Mouse (Mus musculus) WW6 (cell line): ENCODE measurements around the gene Cln6.
"Not testable (repeated sequence)": the region's sequence is repeated elsewhere in the genome, so short reads cannot be mapped to it uniquely, and the experiment has no call there.

Source experiments
- DNase-seq: peaks from one replicate; pipeline ENCODE4 v3.0.0-alpha.2; 2013; ENCODE audit warnings: low read depth, low spot score

Gene Cln6

GRCm38 (mm10) chr9:62829877-62830276 lies 8.7 kb upstream of the Cln6 start:
- no peak for DNase-seq

- DNase-seq: no peak
These were observed 3.7 kb upstream of the Cln6 start for GRCm38 (mm10) chr9:62834906-62835305.

GRCm38 (mm10) chr9:62835705-62836446 lies 2.7 kb upstream of the Cln6 start:
- DNase-seq: no peak

- DNase-seq: no peak
These were observed 974 bp upstream of the Cln6 start for GRCm38 (mm10) chr9:62837611-62838010.

- no peak for DNase-seq
These were observed 459 bp upstream of the Cln6 start for GRCm38 (mm10) chr9:62838146-62838505.

GRCm38 (mm10) chr9:62839172-62839770 lies 686 bp downstream of the Cln6 start:
- no peak for DNase-seq

GRCm38 (mm10) chr9:62843356-62844024 lies 4.9 kb downstream of the Cln6 start:
- DNase-seq: no peak

GRCm38 (mm10) chr9:62844461-62844860 lies 5.9 kb downstream of the Cln6 start:
- DNase-seq: no peak

- peak; percentile 59 for DNase-seq
These were observed 9.1 kb downstream of the Cln6 start for GRCm38 (mm10) chr9:62847694-62848093.

GRCm38 (mm10) chr9:62848641-62849040 lies 10.1 kb downstream of the Cln6 start:
- DNase-seq: no peak

- no peak for DNase-seq
These were observed 13.0 kb downstream of the Cln6 start for GRCm38 (mm10) chr9:62851571-62851970.

GRCm38 (mm10) chr9:62854483-62854882 lies 15.9 kb downstream of the Cln6 start:
- DNase-seq: no peak

- no peak for DNase-seq
These were observed 18.6 kb downstream of the Cln6 start for GRCm38 (mm10) chr9:62857216-62857615.

- no peak for DNase-seq
These were observed 19.2 kb downstream of the Cln6 start, which contains the start of gene Calml4 for GRCm38 (mm10) chr9:62857719-62858261. Gene Calml4, plus strand, starts transcription at chr9:62858080.

GRCm38 (mm10) chr9:62858266-62859019 lies 19.9 kb downstream of the Cln6 start:
- no peak for DNase-seq

- DNase-seq: not testable (repeated sequence)
These were observed 21.5 kb downstream of the Cln6 start for GRCm38 (mm10) chr9:62860102-62860501.

- DNase-seq: no peak
These were observed 22.3 kb downstream of the Cln6 start for GRCm38 (mm10) chr9:62860866-62861265.

GRCm38 (mm10) chr9:62869236-62869635 lies 30.7 kb downstream of the Cln6 start:
- DNase-seq: not testable (repeated sequence)

GRCm38 (mm10) chr9:62870728-62871127 lies 32.1 kb downstream of the Cln6 start:
- DNase-seq: no peak

GRCm38 (mm10) chr9:62876966-62877616 lies 38.5 kb downstream of the Cln6 start:
- no peak for DNase-seq

- no peak for DNase-seq
These were observed 39.2 kb downstream of the Cln6 start for GRCm38 (mm10) chr9:62877825-62878224.
